Comparison of ENCODE assay signal across 10 mouse cellular contexts in the genomic region with DNA sequence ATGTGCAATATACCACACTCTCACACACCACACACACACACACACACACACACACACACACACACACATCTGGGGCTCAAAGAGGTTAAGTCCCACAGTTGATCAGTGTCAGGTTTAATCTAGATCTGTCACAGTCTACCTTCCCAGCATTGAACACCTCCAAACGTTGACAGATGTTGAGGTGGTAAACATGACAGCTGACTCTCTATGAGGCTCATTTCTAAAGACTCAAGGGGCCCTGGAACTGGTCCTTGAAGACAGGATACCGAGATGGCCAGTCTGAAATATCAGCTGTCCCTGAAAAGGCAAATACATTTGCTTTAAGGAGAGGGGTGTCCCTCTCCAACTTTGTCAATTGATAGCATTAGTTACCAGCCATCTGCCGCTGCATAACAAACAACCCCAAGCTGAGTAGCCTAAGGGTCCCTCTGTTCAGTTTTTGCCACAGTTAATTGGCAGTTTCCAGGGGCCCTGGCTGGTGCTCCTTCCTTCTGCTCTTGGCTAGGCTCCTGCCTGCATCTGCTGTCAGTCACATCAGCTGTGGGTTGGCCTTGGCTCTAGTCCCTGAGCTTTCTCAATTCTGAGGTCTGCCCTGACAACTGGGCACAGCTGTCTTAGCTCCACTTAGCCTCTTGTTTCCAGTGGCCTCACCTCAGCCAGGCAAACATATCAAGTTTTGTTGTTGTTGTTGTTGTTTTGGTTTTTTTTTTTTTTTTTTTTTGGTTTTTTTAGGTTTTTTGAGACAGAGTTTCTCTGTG.
A peak's percentile ranks its signal among the peaks of the same experiment; 100 is the strongest.
DNase-seq lines count a peak whose midpoint lies in the region; ATAC-seq lines count a peak whose summit lies in the region.
"Had no signal": no experiment of that assay in that cellular context is flagged by ENCODE, and none has a peak within 500 bp of the region (broad histone marks: within the 10 kb centered on the region; RNA-seq: fewer than 3 reads in every experiment).

No protein-coding gene starts in this region.

- H3K4me3 ChIP-seq in liver, embryonic 16.5 days (ENCODE audit: low read depth, low read length), result no peak overlapping the region
- H3K4me3 ChIP-seq in liver, embryonic 12.5 days, result no peak overlapping the region
- H3K4me3 ChIP-seq in midbrain, embryonic 14.5 days (replicated peaks; ENCODE audit: low read depth, low read length), result no peak overlapping the region
- H3K4me3 ChIP-seq: heart, embryonic 15.5 days; liver, embryonic 15.5 days had no signal

- no peak overlapping the region for H3K9ac ChIP-seq in liver, embryonic 16.5 days (ENCODE audit: low read depth, low read length)
- H3K9ac ChIP-seq in liver, embryonic 12.5 days, result no peak overlapping the region
- H3K9ac ChIP-seq in midbrain, embryonic 14.5 days (replicated peaks; ENCODE audit: low read length), result no peak overlapping the region
- H3K9ac ChIP-seq: heart, embryonic 15.5 days; liver, embryonic 15.5 days had no signal

- no peak overlapping the region for H3K27ac ChIP-seq in liver, embryonic 16.5 days (ENCODE audit: low read length)
- no peak overlapping the region for H3K27ac ChIP-seq in liver, embryonic 12.5 days
- no peak overlapping the region for H3K27ac ChIP-seq in midbrain, embryonic 14.5 days (replicated peaks; ENCODE audit: low read depth, low read length)
- H3K27ac ChIP-seq: heart, embryonic 15.5 days; liver, embryonic 15.5 days had no signal

- H3K4me2 ChIP-seq in liver, embryonic 16.5 days (ENCODE audit: low read depth, low read length), result no peak overlapping the region
- no peak overlapping the region for H3K4me2 ChIP-seq in liver, embryonic 12.5 days
- H3K4me2 ChIP-seq in midbrain, embryonic 14.5 days (ENCODE audit: low read length), result no peak overlapping the region
- H3K4me2 ChIP-seq: heart, embryonic 15.5 days; liver, embryonic 15.5 days had no signal

- ATAC-seq in liver, embryonic 16.5 days (ENCODE audit: low read depth), result peak; percentile 30; the same call in 1 of the 2 replicates
- no peak for ATAC-seq in liver, embryonic 12.5 days
- peak; percentile 31; the same call in 1 of the 2 replicates for ATAC-seq in midbrain, embryonic 14.5 days (ENCODE audit: low FRiP score, low TSS enrichment)
- ATAC-seq in erythroblast, adult 5-6 weeks (replicated peaks; ENCODE audit: low FRiP score, poor library complexity, severe bottlenecking), result no peak

- intact Hi-C loops in heart, postnatal 14 days (cut with DNase I), result loop anchor here (2.0 kb wide), 1 partner anchor 13 kb away; no protein-coding TSS in a partner anchor

- no peaks in the 10 kb centered on the region for H3K9me3 ChIP-seq in liver, embryonic 16.5 days (replicated peaks; ENCODE audit: control insufficient read depth, low read length)
- no peaks in the 10 kb centered on the region for H3K9me3 ChIP-seq in liver, embryonic 12.5 days (replicated peaks)
- no peaks in the 10 kb centered on the region for H3K9me3 ChIP-seq in midbrain, embryonic 14.5 days (ENCODE audit: control insufficient read depth, low read length)
- H3K9me3 ChIP-seq: heart, embryonic 15.5 days; liver, embryonic 15.5 days had no signal

- DNase-seq in adrenal gland, adult (ENCODE audit: inconsistent age in 2 of 2, low spot score in 1 of 2), result peak; percentile 64 to 82
- no peak for DNase-seq in adrenal gland, postnatal 4 days (ENCODE audit: low spot score in 2 of 2)
- DNase-seq in heart, postnatal 14 days, result peak; percentile 48 to 52
- DNase-seq in midbrain, embryonic 14.5 days, result peak; percentile 57
- no peak for DNase-seq in urinary bladder, adult 2 months (ENCODE audit: low spot score)

- H3K4me1 ChIP-seq in liver, embryonic 16.5 days (ENCODE audit: control insufficient read depth, low read depth, low read length), result no peaks in the 10 kb centered on the region; the same call in 1 of the 2 replicates
- H3K4me1 ChIP-seq in liver, embryonic 12.5 days, result no peaks in the 10 kb centered on the region
- H3K4me1 ChIP-seq in midbrain, embryonic 14.5 days (ENCODE audit: control insufficient read depth, insufficient read depth, low read length), result no peaks in the 10 kb centered on the region
- H3K4me1 ChIP-seq: liver, embryonic 15.5 days had no signal

- WGBS in liver, embryonic 16.5 days (ENCODE audit: insufficient replicate concordance), result 51% methylated on average over 3 of the region's 3 CpGs
- WGBS in liver, embryonic 12.5 days (ENCODE audit: insufficient replicate concordance), result 42% methylated on average over 3 of the region's 3 CpGs
- 33% methylated on average over 3 of the region's 3 CpGs for WGBS in midbrain, embryonic 14.5 days

- H3K27me3 ChIP-seq in liver, embryonic 16.5 days (ENCODE audit: control insufficient read depth, insufficient read depth, low read depth, low read length), result no peaks in the 10 kb centered on the region
- H3K27me3 ChIP-seq in liver, embryonic 12.5 days (replicated peaks), result no peaks in the 10 kb centered on the region
- no peaks in the 10 kb centered on the region for H3K27me3 ChIP-seq in midbrain, embryonic 14.5 days (ENCODE audit: control insufficient read depth, insufficient read depth, low read length)
- H3K27me3 ChIP-seq: heart, embryonic 15.5 days; liver, embryonic 15.5 days had no signal

- H3K36me3 ChIP-seq in liver, embryonic 16.5 days (ENCODE audit: control insufficient read depth, insufficient read depth), result no peaks in the 10 kb centered on the region
- H3K36me3 ChIP-seq in liver, embryonic 12.5 days, result no peaks in the 10 kb centered on the region
- H3K36me3 ChIP-seq in midbrain, embryonic 14.5 days (ENCODE audit: control insufficient read depth, insufficient read depth, low read length), result no peaks in the 10 kb centered on the region
- H3K36me3 ChIP-seq: heart, embryonic 15.5 days; liver, embryonic 15.5 days had no signal

Comparison
In these comparisons a context has a peak if more than half of its experiments do, and no peak if none do; other contexts are left out.
1. DNase-seq: peak in adrenal gland, adult (2 of 2), heart, postnatal 14 days (2 of 2) and midbrain, embryonic 14.5 days (single experiment); none in adrenal gland, postnatal 4 days (0 of 2) and urinary bladder, adult 2 months (single experiment).
2. ATAC-seq: peak in liver, embryonic 16.5 days (single experiment) and midbrain, embryonic 14.5 days (single experiment); none in liver, embryonic 12.5 days (single experiment) and erythroblast, adult 5-6 weeks (single experiment).